ENCODE assay signal across 8 mouse cellular contexts in the genomic region with DNA sequence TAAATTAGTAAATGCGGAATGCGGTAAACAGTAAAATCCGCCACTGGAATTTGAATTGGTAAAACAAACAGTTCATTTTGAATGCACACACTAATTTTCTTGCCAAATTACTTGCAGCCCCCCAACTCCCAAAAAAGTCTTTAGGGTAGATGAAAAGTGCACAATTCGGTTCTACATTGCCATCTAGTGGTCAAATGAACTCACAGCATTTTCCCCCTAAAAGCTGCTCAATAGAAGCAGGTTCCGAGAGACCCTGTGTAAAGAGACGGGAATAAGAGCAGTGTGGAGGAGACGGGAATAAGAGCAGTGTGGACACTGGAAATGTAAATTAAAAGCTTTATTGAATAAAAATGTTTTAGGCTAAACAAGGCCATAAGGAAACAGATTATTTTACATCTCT. TPM values are rescaled to one million over a fixed set of nuclear protein-coding genes. Genes with fewer than 3 reads are reported as not detected.
DNase-seq lines count a peak whose midpoint lies in the region; ATAC-seq and TF ChIP-seq lines count a peak whose summit lies in the region.

No protein-coding gene starts in this region.

- no peak overlapping the region for H3K4me3 ChIP-seq in stomach, postnatal 0 days (ENCODE audit: low read depth, low read length)

- H3K4me1 ChIP-seq in stomach, postnatal 0 days (replicated peaks; ENCODE audit: control insufficient read depth, insufficient read depth), result no peaks in the 10 kb centered on the region

- TF ChIP-seq CTCF in stomach, postnatal 0 days (IDR thresholded peaks at IDR 0.05; ENCODE audit: low read depth), result peak; percentile 87

- peaks cover 33% of the 10 kb centered on the region for H3K36me3 ChIP-seq in stomach, postnatal 0 days (ENCODE audit: control insufficient read depth, insufficient read depth, low read length)

- no peaks in the 10 kb centered on the region for H3K9me3 ChIP-seq in stomach, postnatal 0 days (ENCODE audit: control insufficient read depth, low read length)

- ATAC-seq in CD4-positive, CD25-positive, alpha-beta regulatory T cell, adult 4 months, result no peak
- ATAC-seq in erythroblast, adult 5-6 weeks (replicated peaks; ENCODE audit: low FRiP score, poor library complexity, severe bottlenecking), result peak; percentile 63; the same call in 1 of the 2 replicates
- no peak for ATAC-seq in stomach, postnatal 0 days (ENCODE audit: low FRiP score, low TSS enrichment)

- no peak overlapping the region for H3K4me2 ChIP-seq in stomach, postnatal 0 days (replicated peaks; ENCODE audit: low read depth)

- H3K9ac ChIP-seq in stomach, postnatal 0 days (ENCODE audit: low read length), result no peak overlapping the region

- peak; percentile 72 for DNase-seq in CD4-positive, CD25-positive, alpha-beta regulatory T cell, adult 2 months (ENCODE audit: low read depth, low spot score)
- peak; percentile 47 for DNase-seq in kidney, postnatal 14 days
- no peak for DNase-seq in kidney, adult 18-20 months
- DNase-seq in NIH3T3 (ENCODE audit: low read depth), result peak; percentile 70
- no peak for DNase-seq in stomach, postnatal 0 days (ENCODE audit: low spot score)
- no peak for DNase-seq in ovary, postnatal 14 days (ENCODE audit: low spot score)

- WGBS in stomach, postnatal 0 days, result 36% methylated on average over 7 of the region's 7 CpGs

- TF ChIP-seq EP300 in stomach, postnatal 0 days (optimal IDR thresholded peaks at IDR 0.05), result no peak

- no peak overlapping the region for H3K27ac ChIP-seq in stomach, postnatal 0 days (replicated peaks)

- no peaks in the 10 kb centered on the region for H3K27me3 ChIP-seq in stomach, postnatal 0 days (ENCODE audit: control insufficient read depth, insufficient read depth, low read length)

RNA-seq across cellular contexts. Expression of a gene that starts 5.5 kb away (rescaled TPM):
- polyA plus RNA-seq in CD4-positive, CD25-positive, alpha-beta regulatory T cell, adult 4 months (2017; shearing (Covaris generic)), result 10 to 100 TPM; 54.4 to 64.6 TPM
- total RNA-seq in erythroblast, adult 5-6 weeks (2015; ENCODE audit: low replicate concordance), result 9.2 and 11.3 TPM in 2 replicates
- 1.4 and 5.9 TPM in 2 replicates for total RNA-seq in erythroblast, adult 5-6 weeks (2017; ENCODE audit: low replicate concordance)
- 32.2 and 33.6 TPM in 2 replicates for polyA plus RNA-seq in stomach, postnatal 0 days (2015; fragmentation: Nextera tagmentation; extraction: Ambion mirVana)

RNA-seq across cellular contexts. Expression of a gene that starts 52.7 kb away (rescaled TPM):
- 100 to 1,000 TPM; 139 to 168 TPM for polyA plus RNA-seq in CD4-positive, CD25-positive, alpha-beta regulatory T cell, adult 4 months (2017; shearing (Covaris generic))
- total RNA-seq in erythroblast, adult 5-6 weeks (2015; ENCODE audit: low replicate concordance), result 10.4 and 15.3 TPM in 2 replicates
- 5.6 and 9.1 TPM in 2 replicates for total RNA-seq in erythroblast, adult 5-6 weeks (2017; ENCODE audit: low replicate concordance)
- 199 and 206 TPM in 2 replicates for polyA plus RNA-seq in stomach, postnatal 0 days (2015; fragmentation: Nextera tagmentation; extraction: Ambion mirVana)

Comparison
In these comparisons a context has a peak if more than half of its experiments do, and no peak if none do; other contexts are left out.
1. DNase-seq: peak in CD4-positive, CD25-positive, alpha-beta regulatory T cell, adult 2 months (single experiment), kidney, postnatal 14 days (single experiment) and NIH3T3 (single experiment); none in kidney, adult 18-20 months (single experiment), stomach, postnatal 0 days (single experiment) and ovary, postnatal 14 days (single experiment).